Mouse (Mus musculus) forebrain, embryonic 10.5 days (tissue): ENCODE results near the gene Arpc3. TPM values are rescaled to one million over a fixed set of nuclear protein-coding genes. Genes with fewer than 3 reads are reported as not detected.
A peak's percentile ranks its signal among the peaks of the same experiment; 100 is the strongest.
"Not testable (repeated sequence)": the region's sequence is repeated elsewhere in the genome, so short reads cannot be mapped to it uniquely, and the experiment has no call there.

Experiments used
- DNase-seq: peaks from one replicate; pipeline ENCODE4 v3.0.0-alpha.2; 2017; ENCODE audit warnings: low spot score; ENCODE audit errors: extremely low spot score
- H3K27ac ChIP-seq: fragments of 300-500 bp; sonication (generic); 2 replicates; pipeline ENCODE4 v1.5.1; 2016; ENCODE audit warnings: mild to moderate bottlenecking
- H3K27me3 ChIP-seq: fragments of 300-500 bp; sonication (generic); 2 replicates; pipeline ENCODE4 v1.6.1; 2016; ENCODE audit warnings: mild to moderate bottlenecking; ENCODE audit not compliant: poor library complexity, severe bottlenecking
- H3K36me3 ChIP-seq: fragments of 300-500 bp; sonication (generic); replicated peaks from 2 replicates; pipeline ENCODE4 v1.6.1; 2016; ENCODE audit warnings: mild to moderate bottlenecking, moderate library complexity
- H3K4me1 ChIP-seq: fragments of 300-500 bp; sonication (generic); 2 replicates; pipeline ENCODE4 v1.6.1; 2016
- H3K4me3 ChIP-seq: fragments of 300-500 bp; sonication (generic); 2 replicates; pipeline ENCODE4 v1.5.1; 2016; ENCODE audit warnings: mild to moderate bottlenecking, moderate library complexity
- H3K9me3 ChIP-seq: fragments of 300-500 bp; sonication (generic); 2 replicates; pipeline ENCODE4 v1.6.1; 2016; ENCODE audit warnings: mild to moderate bottlenecking, moderate library complexity
- WGBS: fragments of 180-500 bp; shearing (Covaris S2); methylation state at CpG from one replicate; pipeline ENCODE4 v1.1.7; 2016; 5-methylcytosine and 5-hydroxymethylcytosine counted together
- polyA plus RNA-seq: library from polyadenylated mRNA; unstranded; fragments of >200 nt; fragmentation: Nextera tagmentation; extraction: Ambion mirVana; gene quantifications from 2 replicates; pipeline ENCODE4 v1.2.1, GENCODE M21; 2016

The Arpc3 gene
- polyA plus RNA-seq, 1 experiment from 2014 or later, result 98.7 TPM

GRCm38 (mm10) chr5:122402772-122403171 is 11.1 kb downstream of the Arpc3 start:
- 86% methylated on average over 5 of the region's 5 CpGs for WGBS

DNA sequence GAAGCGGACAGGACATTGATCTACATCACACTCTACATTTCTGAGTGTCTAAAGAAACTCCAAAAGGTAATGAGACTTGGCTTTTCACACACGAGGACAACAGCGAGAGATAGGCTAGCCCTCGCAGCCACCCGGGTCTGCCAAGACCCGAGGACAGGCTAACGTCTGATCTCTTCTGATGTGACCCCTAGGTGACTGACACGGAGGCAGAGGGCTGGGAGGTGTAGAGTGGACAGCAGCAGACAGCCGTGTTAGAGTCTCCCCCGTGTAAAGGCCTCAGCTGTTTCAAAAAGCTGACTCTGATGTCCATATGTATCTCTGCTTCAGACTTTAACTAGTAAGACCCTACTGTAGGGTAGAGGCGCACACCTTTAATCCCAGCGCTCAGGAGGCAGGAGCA is 11.7 kb downstream of the Arpc3 start:
- H3K4me3 ChIP-seq, result no peak overlapping the region
- no peaks in the 10 kb centered on the region for H3K4me1 ChIP-seq
- peaks cover 89% of the 10 kb centered on the region for H3K36me3 ChIP-seq
- DNase-seq, result no peak
- no peaks in the 10 kb centered on the region for H3K27me3 ChIP-seq
- peaks cover 9% of the 10 kb centered on the region; the same call in 1 of the 2 replicates for H3K9me3 ChIP-seq
- 93% methylated on average over 12 of the region's 12 CpGs for WGBS
- H3K27ac ChIP-seq, result no peak overlapping the region

More at GRCm38 (mm10) chr5:122402772-122403171, 11.1 kb downstream of the Arpc3 start:
- Histone ChIP-seq H3K4me3 (no peak overlapping the region), H3K36me3 (peaks cover 94% of the 10 kb centered on the region), H3K27ac (no peak overlapping the region), H3K27me3 (no peaks in the 10 kb centered on the region), H3K4me1 (no peaks in the 10 kb centered on the region), H3K9me3 (peaks cover 9% of the 10 kb centered on the region; the same call in 1 of the 2 replicates)
- no peak for DNase-seq

DNA sequence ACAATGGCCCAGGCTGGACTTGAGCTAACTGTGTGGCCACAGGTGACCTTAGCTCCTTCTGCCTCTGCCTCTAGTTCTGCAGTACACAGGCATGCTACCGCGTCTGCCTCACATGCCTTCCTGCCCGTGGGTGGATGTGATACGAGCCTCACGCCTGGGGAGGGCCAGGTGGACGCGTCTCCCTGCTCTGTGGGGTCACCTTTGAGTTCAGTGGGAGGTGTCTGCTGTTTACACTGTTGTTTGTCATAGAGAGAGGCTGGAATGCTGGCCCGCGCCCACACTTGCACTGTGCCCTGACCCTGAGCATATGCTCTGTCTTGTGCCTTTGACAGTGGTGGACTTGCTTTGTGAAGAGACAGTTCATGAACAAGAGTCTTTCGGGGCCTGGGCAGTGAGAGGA is 13.9 kb downstream of the Arpc3 start:
- no peak overlapping the region for H3K4me3 ChIP-seq
- H3K9me3 ChIP-seq, result peaks cover 9% of the 10 kb centered on the region; the same call in 1 of the 2 replicates
- peaks cover 79% of the 10 kb centered on the region for H3K36me3 ChIP-seq
- no peaks in the 10 kb centered on the region for H3K4me1 ChIP-seq
- H3K27ac ChIP-seq, result no peak overlapping the region
- no peaks in the 10 kb centered on the region for H3K27me3 ChIP-seq
- DNase-seq, result no peak
- WGBS, result 99% methylated on average over 10 of the region's 10 CpGs

DNA sequence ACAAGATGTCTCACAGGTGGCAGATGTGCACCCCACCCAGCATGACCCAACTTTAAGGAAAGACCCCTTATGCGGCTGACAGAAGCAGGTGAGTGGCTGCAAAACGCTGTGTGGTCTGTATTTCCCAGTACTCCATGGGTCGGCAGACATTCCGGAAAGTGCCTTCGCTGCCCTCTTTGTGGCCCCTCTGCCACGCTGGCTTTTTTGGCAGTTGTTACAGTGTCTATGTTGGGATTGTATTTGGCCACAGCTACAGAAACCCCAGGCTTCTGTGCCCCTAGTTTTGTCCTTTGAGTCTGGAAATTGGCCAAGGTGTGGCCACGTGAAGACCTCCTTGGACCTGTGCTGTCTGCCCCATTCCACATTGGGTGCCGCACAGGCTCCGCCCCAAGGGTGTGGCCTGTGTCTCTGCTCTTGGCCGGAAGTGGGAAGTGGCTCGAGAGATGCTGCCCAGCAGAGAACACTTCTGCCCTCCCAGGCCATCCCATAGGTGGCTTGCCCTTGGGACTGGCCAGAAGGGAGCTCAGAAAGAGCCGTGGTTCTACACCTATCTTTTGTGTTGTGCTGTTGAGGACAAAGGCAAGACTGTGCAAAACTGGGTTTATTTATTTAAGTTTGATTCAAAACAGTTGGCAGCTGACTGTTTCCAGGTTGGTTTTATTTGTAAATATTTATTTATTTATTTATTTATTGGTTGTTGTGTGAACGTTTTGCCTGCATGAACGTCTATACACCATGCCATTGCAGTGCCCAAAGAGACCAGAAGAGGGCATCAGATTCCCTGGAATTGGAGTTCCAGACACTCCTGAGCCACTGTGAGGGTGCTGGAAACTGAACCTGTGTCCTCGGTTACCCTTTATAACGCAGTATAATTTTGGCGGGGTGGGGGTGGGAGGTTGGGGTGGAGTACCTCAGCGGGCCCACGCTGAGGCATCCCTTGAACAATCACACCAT is 18.3 kb downstream of the Arpc3 start:
- 84% methylated on average over 19 of the region's 19 CpGs for WGBS

DNA sequence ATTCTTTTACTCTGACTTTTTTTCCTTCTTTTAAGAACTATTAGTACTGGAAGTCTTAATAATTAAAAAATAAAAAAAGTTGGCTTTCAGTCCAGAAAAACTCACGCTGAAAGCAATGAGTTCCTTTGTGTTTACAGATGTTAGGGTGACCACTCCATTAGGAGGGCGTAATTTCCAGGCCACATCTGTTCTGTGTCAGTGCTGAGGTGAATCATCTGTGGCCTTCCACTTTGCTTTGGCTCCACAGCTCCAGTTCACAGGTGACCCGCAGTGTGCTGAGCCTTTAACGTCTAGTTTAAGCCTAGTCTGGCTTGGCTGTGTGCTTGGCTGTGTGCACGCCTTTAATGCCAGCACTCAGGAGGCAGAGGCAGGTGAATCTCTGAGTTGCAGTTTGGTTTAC is 20.2 kb downstream of the Arpc3 start:
- Histone ChIP-seq H3K9me3 (peaks cover 3% of the 10 kb centered on the region; the same call in 1 of the 2 replicates), H3K27ac (no peak overlapping the region), H3K4me1 (no peaks in the 10 kb centered on the region), H3K27me3 (no peaks in the 10 kb centered on the region), H3K4me3 (no peak overlapping the region), H3K36me3 (peaks cover 21% of the 10 kb centered on the region)
- DNase-seq, result no peak
- 84% methylated on average over 5 of the region's 5 CpGs for WGBS

More for the DNA sequence above, 18.3 kb downstream of the Arpc3 start:
- H3K27ac ChIP-seq, result no peak overlapping the region
- H3K4me1 ChIP-seq, result no peaks in the 10 kb centered on the region
- H3K4me3 ChIP-seq, result no peak overlapping the region
- no peaks in the 10 kb centered on the region for H3K27me3 ChIP-seq
- H3K9me3 ChIP-seq, result peaks cover 9% of the 10 kb centered on the region; the same call in 1 of the 2 replicates
- H3K36me3 ChIP-seq, result peaks cover 40% of the 10 kb centered on the region
- DNase-seq, result no peak

DNA sequence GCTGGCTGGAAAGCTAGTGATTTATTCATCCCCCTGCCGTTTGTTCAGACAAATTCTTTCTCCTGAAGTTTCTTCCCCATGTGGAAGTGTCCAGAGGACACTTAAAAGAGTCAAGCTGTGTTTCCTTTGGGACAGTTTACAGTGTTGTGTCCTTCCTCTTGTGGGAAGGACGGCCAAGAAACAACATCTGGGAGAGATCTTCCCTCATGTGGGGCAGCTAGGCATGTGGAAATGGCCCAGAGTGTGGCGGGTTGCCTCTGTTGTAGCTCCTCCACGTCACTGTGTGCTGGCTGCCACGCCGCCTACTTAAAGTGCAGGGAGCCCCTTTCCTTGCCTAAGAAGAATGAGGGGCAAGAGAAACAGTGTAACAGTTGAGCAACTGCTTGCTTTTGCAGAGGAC is 21.1 kb downstream of the Arpc3 start:
- Histone ChIP-seq H3K36me3 (peaks cover 13% of the 10 kb centered on the region), H3K9me3 (no peaks in the 10 kb centered on the region), H3K27ac (no peak overlapping the region), H3K4me3 (no peak overlapping the region), H3K4me1 (no peaks in the 10 kb centered on the region), H3K27me3 (no peaks in the 10 kb centered on the region)
- no peak for DNase-seq
- WGBS, result 72% methylated on average over 6 of the region's 6 CpGs

DNA sequence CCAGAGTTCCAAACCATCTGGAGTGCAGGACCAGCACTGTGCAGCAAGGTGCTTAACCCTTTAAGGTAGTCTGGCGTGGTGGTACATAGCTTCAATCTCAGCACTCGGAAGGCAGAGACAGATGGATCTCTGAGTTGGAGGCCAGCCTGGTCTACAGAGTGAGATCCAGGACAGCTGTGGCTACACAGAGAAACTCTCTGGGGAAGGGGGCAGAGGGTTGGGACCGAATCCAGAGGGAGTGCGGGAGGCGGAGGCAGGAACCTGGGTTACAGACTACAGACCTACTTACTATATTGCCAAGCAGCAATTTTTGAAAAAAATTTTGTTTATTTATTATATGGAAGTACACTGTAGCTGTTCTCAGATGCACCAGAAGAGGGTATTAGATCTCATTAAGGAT is 22.7 kb downstream of the Arpc3 start:
- Histone ChIP-seq H3K36me3 (peaks cover 13% of the 10 kb centered on the region), H3K4me1 (no peaks in the 10 kb centered on the region), H3K27ac (no peak overlapping the region), H3K9me3 (no peaks in the 10 kb centered on the region; the same call in 1 of the 2 replicates), H3K27me3 (no peaks in the 10 kb centered on the region), H3K4me3 (no peak overlapping the region)
- no peak for DNase-seq
- 95% methylated on average over 5 of the region's 5 CpGs for WGBS

DNA sequence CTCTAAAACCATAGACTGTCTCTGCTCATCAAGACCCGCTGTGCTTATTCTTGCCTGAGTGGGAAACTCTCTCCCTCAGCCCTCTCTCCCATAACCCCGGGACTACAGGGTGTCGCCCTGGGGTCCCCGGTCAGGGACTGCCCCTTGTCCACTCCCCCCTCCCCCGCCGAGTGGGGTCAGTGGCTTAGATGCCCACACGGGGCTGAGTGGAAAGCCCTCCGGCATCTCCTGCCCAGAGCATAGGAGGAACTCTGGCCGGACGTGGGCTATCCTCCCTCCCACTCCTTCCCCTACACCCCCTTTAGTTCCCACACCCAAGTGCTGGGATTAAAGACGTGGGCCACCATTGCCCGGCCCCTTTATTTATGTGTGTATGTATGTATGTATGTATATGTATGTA is 23.8 kb downstream of the Arpc3 start:
- Histone ChIP-seq H3K4me1 (no peaks in the 10 kb centered on the region), H3K36me3 (peaks cover 2% of the 10 kb centered on the region), H3K27ac (no peak overlapping the region), H3K4me3 (no peak overlapping the region), H3K9me3 (no peaks in the 10 kb centered on the region; the same call in 1 of the 2 replicates), H3K27me3 (no peaks in the 10 kb centered on the region)
- no peak for DNase-seq
- WGBS, result 90% methylated on average over 12 of the region's 12 CpGs

DNA sequence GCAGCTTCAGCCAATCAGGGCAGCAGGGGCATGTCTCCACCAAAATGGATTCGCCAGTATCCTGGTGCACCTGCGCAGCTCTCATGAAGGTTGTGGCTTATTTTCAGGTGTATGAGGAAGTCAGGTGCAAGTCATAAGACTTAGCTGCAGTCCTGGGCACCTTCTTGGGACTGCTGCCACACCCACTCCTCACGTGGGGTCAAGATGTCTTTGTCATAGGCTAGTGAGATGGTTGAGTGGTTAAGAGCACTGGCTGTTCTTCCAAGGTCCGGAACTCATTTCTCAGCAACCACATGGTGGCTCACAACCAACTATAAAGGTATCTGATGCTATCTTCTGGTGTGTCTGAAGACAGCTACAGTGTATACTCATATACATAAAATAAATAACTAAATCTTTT is 29.0 kb downstream of the Arpc3 start:
- not testable (repeated sequence) for H3K9me3 ChIP-seq, H3K27ac ChIP-seq, H3K27me3 ChIP-seq, H3K36me3 ChIP-seq, DNase-seq, H3K4me3 ChIP-seq
- 78% methylated on average over 4 of the region's 4 CpGs for WGBS
- H3K4me1 ChIP-seq, result peaks cover 18% of the 10 kb centered on the region

- WGBS, result 28% methylated on average over 17 of the region's 17 CpGs
- no peaks in the 10 kb centered on the region for H3K27me3 ChIP-seq
- H3K27ac ChIP-seq, result peak within 1 kb of the TSS; percentile 93
- H3K4me1 ChIP-seq, result peaks cover 18% of the 10 kb centered on the region
- peaks cover 14% of the 10 kb centered on the region for H3K36me3 ChIP-seq
- H3K9me3 ChIP-seq, result no peaks in the 10 kb centered on the region; the same call in 1 of the 2 replicates
- H3K4me3 ChIP-seq, result peak within 1 kb of the TSS; percentile 100
- DNase-seq, result no peak
Observed at GRCm38 (mm10) chr5:122421271-122422068, 29.8 kb downstream of the Arpc3 start, which contains the start of gene Anapc7. Gene Anapc7, plus strand, starts transcription at chr5:122421693.

DNA sequence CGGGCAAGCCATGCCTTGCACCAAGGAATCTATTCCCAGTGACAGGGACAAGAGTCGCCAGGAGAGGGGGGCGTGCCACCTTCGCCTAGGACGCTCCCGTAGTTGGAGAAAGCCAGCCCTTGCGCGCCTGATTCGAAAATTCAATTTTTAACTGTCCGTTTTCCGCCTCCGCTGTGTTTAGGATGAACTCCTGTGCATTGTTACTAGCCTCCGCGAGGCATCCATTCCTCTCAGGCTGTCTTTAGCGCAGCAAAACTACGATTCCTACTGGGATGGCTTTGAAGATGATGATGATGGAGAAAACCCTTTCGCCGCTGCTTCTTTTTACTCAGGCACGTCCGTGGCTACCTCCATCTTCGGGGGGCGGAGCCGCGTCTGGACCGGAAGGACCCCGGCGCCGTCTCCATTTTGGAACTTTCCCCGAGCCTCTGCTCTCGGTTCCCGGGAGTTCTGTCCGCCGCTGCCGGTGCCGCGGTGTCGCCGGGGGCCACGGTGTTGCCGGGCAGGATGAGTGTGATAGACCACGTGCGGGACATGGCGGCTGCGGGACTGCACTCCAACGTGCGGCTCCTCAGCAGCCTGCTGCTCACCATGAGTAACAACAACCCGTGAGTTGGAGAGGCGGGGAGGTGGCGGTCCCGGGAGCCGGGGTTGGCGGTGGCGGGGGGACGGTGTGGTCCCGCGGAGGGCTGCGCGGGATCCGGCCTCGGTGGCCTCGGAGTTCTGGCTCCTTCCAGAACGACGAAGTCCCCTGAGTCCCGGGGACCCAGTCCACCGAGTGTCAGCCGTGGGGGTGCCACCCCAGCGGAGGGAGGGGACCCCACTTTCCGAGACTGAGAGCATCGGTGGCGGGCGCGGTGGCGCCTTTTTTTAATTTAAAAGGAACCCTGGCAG is 30.6 kb downstream of the Arpc3 start:
- WGBS, result under 1% methylated on average over 73 of the region's 73 CpGs
- Histone ChIP-seq H3K9me3 (no peaks in the 10 kb centered on the region; the same call in 1 of the 2 replicates), H3K27me3 (no peaks in the 10 kb centered on the region), H3K4me3 (peak overlapping the region; percentile 100), H3K27ac (peak overlapping the region; percentile 93), H3K4me1 (peaks cover 18% of the 10 kb centered on the region), H3K36me3 (peaks cover 22% of the 10 kb centered on the region)
- peak; percentile 91 for DNase-seq

- Histone ChIP-seq H3K4me3 (peak overlapping the region; percentile 100), H3K27me3 (no peaks in the 10 kb centered on the region), H3K4me1 (peaks cover 18% of the 10 kb centered on the region), H3K9me3 (no peaks in the 10 kb centered on the region; the same call in 1 of the 2 replicates), H3K27ac (peak overlapping the region; percentile 93), H3K36me3 (peaks cover 29% of the 10 kb centered on the region)
- no peak for DNase-seq
- 34% methylated on average over 15 of the region's 15 CpGs for WGBS
Observed at GRCm38 (mm10) chr5:122423083-122423482, 31.4 kb downstream of the Arpc3 start.
